Mouse (Mus musculus): ENCODE data around the gene Cdc42ep3. TPM values are rescaled to one million over a fixed set of nuclear protein-coding genes. Genes with fewer than 3 reads are reported as not detected.

The Cdc42ep3 gene
- polyA plus RNA-seq, 1 experiment = 29.6 TPM

DNA sequence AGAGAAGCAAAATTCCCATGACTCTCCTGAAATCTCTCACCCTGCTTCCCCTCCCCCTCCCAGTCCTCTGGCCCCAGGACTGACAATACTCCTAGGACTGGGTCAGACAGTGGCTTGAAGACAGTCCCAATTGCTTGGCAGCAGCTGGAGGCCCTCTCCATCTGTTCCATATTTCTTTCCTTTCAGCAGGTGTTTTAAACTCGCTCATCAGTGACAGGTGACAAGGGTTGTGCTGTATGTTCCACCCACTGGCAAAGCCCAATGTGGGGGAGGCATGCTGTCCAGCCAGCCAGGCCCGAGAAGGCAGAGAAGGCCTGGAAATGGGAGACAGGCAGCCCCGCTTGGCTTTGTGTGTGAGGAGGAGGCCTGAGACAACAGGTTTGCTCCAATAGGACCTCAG lies 17.4 kb downstream of the Cdc42ep3 start:
- H3K4me1 ChIP-seq (ENCODE audit: control insufficient read depth, insufficient read depth, low read length) = peaks cover 2% of the 10 kb centered on the region
- 83% methylated on average over 3 of the region's 3 CpGs for whole genome bisulfite sequencing
- TF ChIP-seq CTCF (IDR thresholded peaks at IDR 0.05; ENCODE audit: control insufficient read depth, insufficient read depth, low read length) (no peak), POLR2A (IDR thresholded peaks at IDR 0.05; ENCODE audit: borderline replicate concordance, control insufficient read depth, low read depth, low read length) (no peak)
- no peak overlapping the region for H3K4me3 ChIP-seq (replicated peaks; ENCODE audit: control insufficient read depth, low read depth, low read length)
- no peak overlapping the region for H3K27ac ChIP-seq (ENCODE audit: control insufficient read depth, insufficient read depth, low read depth, low read length, poor library complexity)

DNA sequence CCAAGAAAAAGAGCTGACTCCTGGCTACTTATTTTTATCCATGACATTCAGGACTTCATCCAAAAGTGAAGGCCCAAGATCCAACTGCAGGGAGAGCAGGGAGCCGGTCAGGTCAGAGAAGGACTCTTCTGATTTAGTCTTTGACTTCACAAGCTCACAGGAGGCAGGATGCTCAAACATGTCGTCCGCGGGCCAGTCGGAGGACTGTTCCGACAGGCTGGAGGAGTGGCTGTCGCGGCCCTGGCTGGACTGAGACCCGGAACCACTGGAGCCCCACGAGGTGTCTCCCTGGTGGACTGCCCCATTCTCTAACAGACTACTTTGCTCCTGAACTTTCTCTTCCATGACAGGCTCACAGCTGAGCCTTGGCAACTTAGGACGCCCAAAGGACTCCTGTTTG lies 20.2 kb downstream of the Cdc42ep3 start:
- 92% methylated on average over 11 of the region's 11 CpGs for WGBS
- TF ChIP-seq CTCF (IDR thresholded peaks at IDR 0.05; ENCODE audit: control insufficient read depth, insufficient read depth, low read length) (no peak), POLR2A (IDR thresholded peaks at IDR 0.05; ENCODE audit: borderline replicate concordance, control insufficient read depth, low read depth, low read length) (no peak)
- no peak overlapping the region for H3K27ac ChIP-seq (ENCODE audit: control insufficient read depth, insufficient read depth, low read depth, low read length, poor library complexity)
- peaks cover 2% of the 10 kb centered on the region; the same call in 1 of the 2 replicates for H3K4me1 ChIP-seq (ENCODE audit: control insufficient read depth, insufficient read depth, low read length)
- no peak overlapping the region for H3K4me3 ChIP-seq (replicated peaks; ENCODE audit: control insufficient read depth, low read depth, low read length)

DNA sequence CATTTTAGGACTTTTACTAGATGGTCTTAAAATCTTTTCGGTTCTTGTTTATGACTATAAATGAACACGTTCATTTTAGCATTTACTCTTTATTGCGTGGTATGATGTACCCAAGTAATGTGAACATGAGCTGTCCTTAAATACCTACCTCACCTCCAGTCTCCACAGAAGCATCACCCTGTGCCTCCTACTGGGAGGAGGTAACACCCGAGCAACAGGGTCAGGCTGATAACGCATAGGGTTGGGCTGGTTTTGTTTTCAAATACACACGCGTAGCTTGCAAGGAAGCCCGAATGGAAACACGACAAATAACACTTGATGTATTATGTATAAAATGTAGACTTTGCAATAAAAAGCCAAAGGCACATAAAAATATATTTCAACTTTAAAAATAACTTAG lies 21.2 kb downstream of the Cdc42ep3 start:
- WGBS = 79% methylated on average over 9 of the region's 9 CpGs
- Histone ChIP-seq H3K4me1 (ENCODE audit: control insufficient read depth, insufficient read depth, low read length) (peaks cover 2% of the 10 kb centered on the region; the same call in 1 of the 2 replicates), H3K27ac (ENCODE audit: control insufficient read depth, insufficient read depth, low read depth, low read length, poor library complexity) (no peak overlapping the region), H3K4me3 (replicated peaks; ENCODE audit: control insufficient read depth, low read depth, low read length) (no peak overlapping the region)
- no peak for TF ChIP-seq CTCF (IDR thresholded peaks at IDR 0.05; ENCODE audit: control insufficient read depth, insufficient read depth, low read length)
- no peak for TF ChIP-seq POLR2A (IDR thresholded peaks at IDR 0.05; ENCODE audit: borderline replicate concordance, control insufficient read depth, low read depth, low read length)

DNA sequence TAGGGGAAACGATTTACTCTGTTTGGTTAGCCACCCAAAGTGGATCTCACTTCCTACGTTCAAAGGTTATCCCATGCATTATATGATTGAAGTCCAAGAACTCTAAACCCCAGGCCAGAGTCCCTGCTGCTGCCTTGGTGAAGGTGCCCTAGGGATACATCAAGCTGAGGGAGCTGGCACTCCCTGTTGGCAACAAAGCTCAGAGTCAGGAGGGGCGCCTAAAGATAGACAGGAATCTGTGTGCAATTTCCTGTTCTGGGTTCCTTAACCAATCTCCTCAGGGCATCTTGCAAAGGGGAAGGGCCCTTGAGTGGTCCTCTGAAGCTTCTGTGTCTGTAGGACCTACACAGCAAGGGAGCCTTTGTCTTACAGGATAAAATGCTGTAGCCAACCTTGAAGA lies 22.0 kb downstream of the Cdc42ep3 start:
- 35% methylated on average over 3 of the region's 3 CpGs for WGBS
- no peak overlapping the region for H3K4me3 ChIP-seq (replicated peaks; ENCODE audit: control insufficient read depth, low read depth, low read length)
- TF ChIP-seq POLR2A (IDR thresholded peaks at IDR 0.05; ENCODE audit: borderline replicate concordance, control insufficient read depth, low read depth, low read length) (no peak), CTCF (IDR thresholded peaks at IDR 0.05; ENCODE audit: control insufficient read depth, insufficient read depth, low read length) (no peak)
- H3K4me1 ChIP-seq (ENCODE audit: control insufficient read depth, insufficient read depth, low read length) = peaks cover 2% of the 10 kb centered on the region; the same call in 1 of the 2 replicates
- H3K27ac ChIP-seq (ENCODE audit: control insufficient read depth, insufficient read depth, low read depth, low read length, poor library complexity) = no peak overlapping the region

DNA sequence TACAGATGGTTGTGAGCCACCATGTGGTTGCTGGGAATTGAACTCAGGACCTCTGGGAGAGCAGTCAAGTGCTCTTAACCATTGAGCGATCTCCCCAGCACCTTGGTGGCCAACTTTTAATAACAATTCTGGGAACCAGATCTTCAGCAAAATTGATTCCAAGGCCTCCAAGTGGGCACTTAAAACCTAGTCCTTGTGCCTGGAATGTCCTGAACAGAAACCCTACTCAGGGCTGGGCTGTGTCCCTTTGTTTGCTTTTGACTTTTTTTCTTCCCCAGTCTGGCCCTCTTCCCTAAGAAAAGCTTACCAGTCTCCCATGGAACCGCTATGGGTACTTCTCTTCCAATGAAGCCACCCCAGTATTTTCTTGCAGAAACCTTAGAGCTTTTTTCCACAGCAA lies 24.5 kb downstream of the Cdc42ep3 start:
- TF ChIP-seq POLR2A (IDR thresholded peaks at IDR 0.05; ENCODE audit: borderline replicate concordance, control insufficient read depth, low read depth, low read length) = no peak
- TF ChIP-seq CTCF (IDR thresholded peaks at IDR 0.05; ENCODE audit: control insufficient read depth, insufficient read depth, low read length) = no peak
- Histone ChIP-seq H3K27ac (ENCODE audit: control insufficient read depth, insufficient read depth, low read depth, low read length, poor library complexity) (no peak overlapping the region), H3K4me1 (ENCODE audit: control insufficient read depth, insufficient read depth, low read length) (peaks cover 2% of the 10 kb centered on the region; the same call in 1 of the 2 replicates), H3K4me3 (replicated peaks; ENCODE audit: control insufficient read depth, low read depth, low read length) (no peak overlapping the region)
- 91% methylated on average over 2 of the region's 2 CpGs for WGBS

DNA sequence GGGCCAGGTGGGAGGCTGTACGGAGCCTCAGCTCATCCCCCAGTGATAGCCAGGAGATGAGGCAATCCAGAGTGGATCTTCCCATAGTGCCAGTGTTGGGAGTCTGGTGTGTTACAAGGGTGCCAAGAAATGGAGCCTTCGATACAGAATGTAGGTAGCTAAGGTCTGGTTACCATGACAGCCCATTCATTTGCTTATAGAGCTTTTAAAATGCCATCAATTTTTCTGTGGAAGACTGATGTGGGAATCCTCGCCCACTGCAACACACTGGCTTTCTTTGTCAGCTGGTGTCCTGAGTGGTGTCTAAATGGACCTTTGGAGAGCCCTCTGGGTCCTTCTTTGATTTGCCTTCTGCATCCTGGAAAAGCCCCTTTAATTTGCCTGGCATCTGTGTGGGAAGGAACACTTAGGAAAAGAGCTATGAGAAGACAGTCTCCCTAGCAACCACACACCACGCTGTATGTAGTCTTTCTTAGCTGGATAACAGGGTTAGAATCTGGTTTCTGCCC lies 28.0 kb downstream of the Cdc42ep3 start:
- H3K27ac ChIP-seq (ENCODE audit: control insufficient read depth, insufficient read depth, low read depth, low read length, poor library complexity) = no peak overlapping the region
- H3K4me3 ChIP-seq (replicated peaks; ENCODE audit: control insufficient read depth, low read depth, low read length) = no peak overlapping the region
- TF ChIP-seq POLR2A (IDR thresholded peaks at IDR 0.05; ENCODE audit: borderline replicate concordance, control insufficient read depth, low read depth, low read length) (no peak), CTCF (IDR thresholded peaks at IDR 0.05; ENCODE audit: control insufficient read depth, insufficient read depth, low read length) (no peak)
- WGBS = 85% methylated on average over 4 of the region's 4 CpGs
- H3K4me1 ChIP-seq (ENCODE audit: control insufficient read depth, insufficient read depth, low read length) = no peaks in the 10 kb centered on the region

DNA sequence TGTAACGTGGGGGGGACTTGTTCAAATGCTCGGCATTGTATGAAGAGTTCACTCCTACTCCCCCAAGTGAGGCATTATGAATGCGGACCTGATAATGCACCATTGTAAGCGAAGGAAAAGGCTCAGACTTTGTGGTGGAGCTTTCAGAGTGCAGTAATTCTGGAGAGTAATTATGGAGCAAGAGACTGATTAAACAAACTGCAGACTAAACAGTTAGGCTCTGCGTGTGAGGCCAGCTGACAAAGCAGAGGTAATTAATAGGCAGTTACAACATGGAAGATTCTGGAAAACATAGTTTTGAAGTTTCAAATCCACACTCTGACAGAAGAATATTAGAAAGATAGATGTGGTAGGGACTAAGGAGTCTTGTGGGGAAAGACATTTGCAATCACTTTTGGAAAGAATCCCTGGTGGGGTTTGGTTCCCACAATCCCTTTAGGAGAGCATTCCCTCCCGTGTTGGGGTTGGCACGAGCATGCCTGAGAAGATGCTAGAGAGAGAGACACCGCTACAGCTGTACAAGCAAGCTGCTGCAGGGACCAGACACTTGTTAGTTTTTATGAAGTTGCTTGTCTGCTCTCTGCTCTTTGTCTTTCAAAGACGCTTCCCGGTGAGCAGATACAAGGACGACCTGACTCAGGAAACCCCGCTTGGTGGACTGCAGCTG lies 37.7 kb downstream of the Cdc42ep3 start:
- Histone ChIP-seq H3K4me3 (replicated peaks; ENCODE audit: control insufficient read depth, low read depth, low read length) (no peak overlapping the region), H3K27ac (ENCODE audit: control insufficient read depth, insufficient read depth, low read depth, low read length, poor library complexity) (no peak overlapping the region), H3K4me1 (ENCODE audit: control insufficient read depth, insufficient read depth, low read length) (no peaks in the 10 kb centered on the region)
- 82% methylated on average over 12 of the region's 12 CpGs for WGBS
- no peak for TF ChIP-seq CTCF (IDR thresholded peaks at IDR 0.05; ENCODE audit: control insufficient read depth, insufficient read depth, low read length)
- no peak for TF ChIP-seq POLR2A (IDR thresholded peaks at IDR 0.05; ENCODE audit: borderline replicate concordance, control insufficient read depth, low read depth, low read length)

DNA sequence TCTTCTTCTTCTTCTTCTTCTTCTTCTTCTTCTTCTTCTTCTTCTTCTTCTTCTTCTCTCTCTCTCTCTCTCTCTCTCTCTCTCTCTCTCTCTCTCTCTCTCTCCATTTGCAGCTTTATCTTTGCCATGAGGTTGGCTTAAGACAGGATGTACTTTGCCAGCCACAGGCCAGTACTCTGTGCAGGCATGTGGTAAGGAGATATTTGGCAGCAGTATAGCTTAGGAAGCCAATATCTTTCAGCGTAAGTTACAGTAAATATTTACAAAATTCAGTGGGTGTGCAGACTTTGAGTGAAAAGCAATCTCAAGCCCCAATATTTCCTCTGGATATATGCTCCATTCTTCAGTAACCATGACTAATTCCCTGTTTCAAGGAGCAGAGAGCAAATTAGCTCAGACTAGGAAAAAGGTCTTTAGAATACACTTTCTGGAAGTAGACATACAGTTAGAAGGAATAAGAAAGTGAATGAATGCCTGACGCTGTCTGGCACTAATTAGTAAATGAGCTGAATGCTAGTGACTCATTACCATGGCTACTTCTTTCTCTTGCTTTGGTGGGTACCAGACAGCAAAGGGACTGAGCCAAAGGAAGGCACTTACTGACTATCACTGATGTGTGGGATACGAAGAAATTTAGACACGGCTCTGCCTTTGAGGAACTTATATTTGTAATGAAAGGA lies 39.3 kb downstream of the Cdc42ep3 start:
- TF ChIP-seq CTCF (IDR thresholded peaks at IDR 0.05; ENCODE audit: control insufficient read depth, insufficient read depth, low read length) = no peak
- no peak for TF ChIP-seq POLR2A (IDR thresholded peaks at IDR 0.05; ENCODE audit: borderline replicate concordance, control insufficient read depth, low read depth, low read length)
- 84% methylated on average over 4 of the region's 4 CpGs for WGBS
- no peak overlapping the region for H3K4me3 ChIP-seq (replicated peaks; ENCODE audit: control insufficient read depth, low read depth, low read length)

More for the DNA sequence above, 39.3 kb downstream of the Cdc42ep3 start:
- Histone ChIP-seq H3K4me1 (ENCODE audit: control insufficient read depth, insufficient read depth, low read length) (no peaks in the 10 kb centered on the region), H3K27ac (ENCODE audit: control insufficient read depth, insufficient read depth, low read depth, low read length, poor library complexity) (no peak overlapping the region)
